Comparison of ENCODE assay signal across 8 mouse cellular contexts in genomic region chr16:56027854-56028629, GRCm38 (mm10). TPM values are rescaled to one million over a fixed set of nuclear protein-coding genes. Genes with fewer than 3 reads are reported as not detected.
DNase-seq lines count a peak whose midpoint lies in the region; ATAC-seq and TF ChIP-seq lines count a peak whose summit lies in the region.

No protein-coding gene starts in this region.

- H3K27me3 ChIP-seq in kidney, embryonic 16.5 days (ENCODE audit: insufficient read depth, low read length), result no peaks in the 10 kb centered on the region
- no peaks in the 10 kb centered on the region for H3K27me3 ChIP-seq in embryonic facial prominence, embryonic 12.5 days
- H3K27me3 ChIP-seq in intestine, embryonic 14.5 days (replicated peaks; ENCODE audit: control insufficient read depth, insufficient read depth, low read length), result no peaks in the 10 kb centered on the region
- no peaks in the 10 kb centered on the region for H3K27me3 ChIP-seq in midbrain, postnatal 0 days (ENCODE audit: insufficient read depth, low read length)

- peaks cover 23% of the 10 kb centered on the region for H3K36me3 ChIP-seq in kidney, embryonic 16.5 days (ENCODE audit: insufficient read depth, low read length)
- peaks cover 23% of the 10 kb centered on the region for H3K36me3 ChIP-seq in embryonic facial prominence, embryonic 12.5 days
- peaks cover 42% of the 10 kb centered on the region for H3K36me3 ChIP-seq in intestine, embryonic 14.5 days (ENCODE audit: control insufficient read depth, insufficient read depth, low read length)
- peaks cover 11% of the 10 kb centered on the region; the same call in 1 of the 2 replicates for H3K36me3 ChIP-seq in midbrain, postnatal 0 days (ENCODE audit: insufficient read depth, low read length)

- peak overlapping the region; percentile 91 for H3K4me3 ChIP-seq in kidney, embryonic 16.5 days (ENCODE audit: low read length)
- peak overlapping the region; percentile 88 for H3K4me3 ChIP-seq in embryonic facial prominence, embryonic 12.5 days
- peak overlapping the region; percentile 96 for H3K4me3 ChIP-seq in intestine, embryonic 14.5 days (ENCODE audit: low read depth, low read length)
- peak overlapping the region; percentile 73 for H3K4me3 ChIP-seq in midbrain, postnatal 0 days (ENCODE audit: low read depth, low read length)

- H3K4me1 ChIP-seq in kidney, embryonic 16.5 days (ENCODE audit: insufficient read depth, low read length), result peaks cover 15% of the 10 kb centered on the region
- peaks cover 22% of the 10 kb centered on the region for H3K4me1 ChIP-seq in embryonic facial prominence, embryonic 12.5 days
- H3K4me1 ChIP-seq in intestine, embryonic 14.5 days (replicated peaks; ENCODE audit: control insufficient read depth, insufficient read depth, low read length), result peaks cover 21% of the 10 kb centered on the region
- peaks cover 11% of the 10 kb centered on the region for H3K4me1 ChIP-seq in midbrain, postnatal 0 days (ENCODE audit: insufficient read depth, low read length)

- no peak for TF ChIP-seq CTCF in midbrain, postnatal 0 days (IDR thresholded peaks at IDR 0.05)

- no peaks in the 10 kb centered on the region for H3K9me3 ChIP-seq in kidney, embryonic 16.5 days (ENCODE audit: low read length)
- no peaks in the 10 kb centered on the region for H3K9me3 ChIP-seq in embryonic facial prominence, embryonic 12.5 days
- no peaks in the 10 kb centered on the region for H3K9me3 ChIP-seq in intestine, embryonic 14.5 days (ENCODE audit: control insufficient read depth, low read length)
- no peaks in the 10 kb centered on the region for H3K9me3 ChIP-seq in midbrain, postnatal 0 days (ENCODE audit: low read length)

- ATAC-seq in kidney, embryonic 16.5 days (ENCODE audit: low FRiP score, low TSS enrichment), result no peak
- ATAC-seq in embryonic facial prominence, embryonic 12.5 days (ENCODE audit: insufficient number of reproducible peaks, insufficient read depth, low FRiP score, low TSS enrichment), result no peak
- ATAC-seq in intestine, embryonic 14.5 days (replicated peaks; ENCODE audit: low FRiP score, low TSS enrichment, low read depth), result no peak
- ATAC-seq in midbrain, postnatal 0 days (ENCODE audit: low FRiP score), result no peak

- H3K9ac ChIP-seq in kidney, embryonic 16.5 days (replicated peaks; ENCODE audit: low read length), result peak overlapping the region; percentile 98
- H3K9ac ChIP-seq in embryonic facial prominence, embryonic 12.5 days, result peak overlapping the region; percentile 96
- peak overlapping the region; percentile 96 for H3K9ac ChIP-seq in intestine, embryonic 14.5 days (ENCODE audit: low read length)
- peak overlapping the region; percentile 85 for H3K9ac ChIP-seq in midbrain, postnatal 0 days (replicated peaks; ENCODE audit: low read length, poor library complexity, severe bottlenecking)

- H3K4me2 ChIP-seq in kidney, embryonic 16.5 days (replicated peaks; ENCODE audit: low read depth, low read length), result peak overlapping the region; percentile 78
- H3K4me2 ChIP-seq in embryonic facial prominence, embryonic 12.5 days (replicated peaks), result peak overlapping the region; percentile 71
- peak overlapping the region; percentile 85 for H3K4me2 ChIP-seq in intestine, embryonic 14.5 days (ENCODE audit: low read length)
- peak overlapping the region; percentile 66 for H3K4me2 ChIP-seq in midbrain, postnatal 0 days (ENCODE audit: low read depth, low read length, poor library complexity, severe bottlenecking)

- H3K27ac ChIP-seq in kidney, embryonic 16.5 days (ENCODE audit: low read length), result no peak overlapping the region
- H3K27ac ChIP-seq in embryonic facial prominence, embryonic 12.5 days, result no peak overlapping the region
- no peak overlapping the region for H3K27ac ChIP-seq in intestine, embryonic 14.5 days (ENCODE audit: low read depth)
- H3K27ac ChIP-seq in midbrain, postnatal 0 days (ENCODE audit: low read depth, low read length), result no peak overlapping the region

- WGBS in kidney, embryonic 16.5 days, result 29% methylated on average over 12 of the region's 12 CpGs
- WGBS in embryonic facial prominence, embryonic 12.5 days, result 47% methylated on average over 12 of the region's 12 CpGs
- 45% methylated on average over 12 of the region's 12 CpGs for WGBS in intestine, embryonic 14.5 days
- 49% methylated on average over 12 of the region's 12 CpGs for WGBS in midbrain, postnatal 0 days

- DNase-seq in kidney, postnatal 4 days, result no peak
- no peak for DNase-seq in intestine, embryonic 14.5 days (ENCODE audit: low spot score)
- DNase-seq in midbrain, postnatal 0 days (ENCODE audit: low spot score), result no peak
- DNase-seq in frontal cortex, postnatal 25 days (ENCODE audit: low spot score in 2 of 2), result no peak
- no peak for DNase-seq in layer of hippocampus, adult 11-12 months (ENCODE audit: low spot score)
- DNase-seq in adrenal gland, adult 2 months, result no peak

RNA-seq across cellular contexts. Expression of gene Pcnp, which starts 1.5 kb away (rescaled TPM):
- 210 and 217 TPM in 2 replicates for polyA plus RNA-seq in kidney, embryonic 16.5 days (2015; fragmentation: Nextera tagmentation; extraction: Ambion mirVana)
- polyA plus RNA-seq in embryonic facial prominence, embryonic 12.5 days (2016; fragmentation: Nextera tagmentation; extraction: Ambion mirVana), result 263 and 281 TPM in 2 replicates
- 195 and 219 TPM in 2 replicates for polyA plus RNA-seq in intestine, embryonic 14.5 days (2014; fragmentation: Nextera tagmentation; extraction: Ambion mirVana)
- 76.5 and 103 TPM in 2 replicates for total RNA-seq in midbrain, postnatal 0 days (2014; rRNA removed)
- 224 and 233 TPM in 2 replicates for polyA plus RNA-seq in midbrain, postnatal 0 days (2015; fragmentation: Nextera tagmentation; extraction: Ambion mirVana)
- total RNA-seq in adrenal gland, adult 2 months (2021), result 100 to 1,000 TPM; 100 to 110 TPM
- 2.9 and 3.2 TPM in 2 replicates for polyA plus RNA-seq in adrenal gland, adult 2 months (2012; rRNA removed)

RNA-seq across cellular contexts. Expression of gene Trmt10c, which starts 9.6 kb away (rescaled TPM):
- 27.8 and 28.6 TPM in 2 replicates for polyA plus RNA-seq in kidney, embryonic 16.5 days (2015; fragmentation: Nextera tagmentation; extraction: Ambion mirVana)
- polyA plus RNA-seq in embryonic facial prominence, embryonic 12.5 days (2016; fragmentation: Nextera tagmentation; extraction: Ambion mirVana), result 28.5 and 31.5 TPM in 2 replicates
- 28.5 and 29.6 TPM in 2 replicates for polyA plus RNA-seq in intestine, embryonic 14.5 days (2014; fragmentation: Nextera tagmentation; extraction: Ambion mirVana)
- total RNA-seq in midbrain, postnatal 0 days (2014; rRNA removed), result 10.1 and 12.6 TPM in 2 replicates
- 13.4 and 15.0 TPM in 2 replicates for polyA plus RNA-seq in midbrain, postnatal 0 days (2015; fragmentation: Nextera tagmentation; extraction: Ambion mirVana)
- 10 to 100 TPM; 19.2 to 22.3 TPM for total RNA-seq in adrenal gland, adult 2 months (2021)
- 8.7 and 8.9 TPM in 2 replicates for polyA plus RNA-seq in adrenal gland, adult 2 months (2012; rRNA removed)

RNA-seq across cellular contexts. Expression of gene Senp7, which starts 20.1 kb away (rescaled TPM):
- 24.6 and 27.2 TPM in 2 replicates for polyA plus RNA-seq in kidney, embryonic 16.5 days (2015; fragmentation: Nextera tagmentation; extraction: Ambion mirVana)
- polyA plus RNA-seq in embryonic facial prominence, embryonic 12.5 days (2016; fragmentation: Nextera tagmentation; extraction: Ambion mirVana), result 45.0 and 45.4 TPM in 2 replicates
- polyA plus RNA-seq in intestine, embryonic 14.5 days (2014; fragmentation: Nextera tagmentation; extraction: Ambion mirVana), result 28.0 and 31.0 TPM in 2 replicates
- 26.7 and 40.0 TPM in 2 replicates for total RNA-seq in midbrain, postnatal 0 days (2014; rRNA removed)
- polyA plus RNA-seq in midbrain, postnatal 0 days (2015; fragmentation: Nextera tagmentation; extraction: Ambion mirVana), result 32.0 and 34.7 TPM in 2 replicates
- total RNA-seq in adrenal gland, adult 2 months (2021), result 10 to 100 TPM; 20.5 to 20.8 TPM
- polyA plus RNA-seq in adrenal gland, adult 2 months (2012; rRNA removed), result 0.41 and 0.49 TPM in 2 replicates

RNA-seq across cellular contexts. Expression of gene Zbtb11, which starts 54.4 kb away (rescaled TPM):
- 16.5 and 18.9 TPM in 2 replicates for polyA plus RNA-seq in kidney, embryonic 16.5 days (2015; fragmentation: Nextera tagmentation; extraction: Ambion mirVana)
- polyA plus RNA-seq in embryonic facial prominence, embryonic 12.5 days (2016; fragmentation: Nextera tagmentation; extraction: Ambion mirVana), result 22.6 and 23.3 TPM in 2 replicates
- polyA plus RNA-seq in intestine, embryonic 14.5 days (2014; fragmentation: Nextera tagmentation; extraction: Ambion mirVana), result 18.9 and 20.3 TPM in 2 replicates
- total RNA-seq in midbrain, postnatal 0 days (2014; rRNA removed), result 18.5 and 27.2 TPM in 2 replicates
- 17.6 and 19.3 TPM in 2 replicates for polyA plus RNA-seq in midbrain, postnatal 0 days (2015; fragmentation: Nextera tagmentation; extraction: Ambion mirVana)
- 10 to 100 TPM; 16.7 to 25.3 TPM for total RNA-seq in adrenal gland, adult 2 months (2021)
- polyA plus RNA-seq in adrenal gland, adult 2 months (2012; rRNA removed), result 4.2 and 4.6 TPM in 2 replicates

Comparison
In these comparisons a context has a peak if more than half of its experiments do, and no peak if none do; other contexts are left out.
1. RNA of gene Pcnp, which starts 1.5 kb away (polyA plus RNA-seq): 263 to 281 TPM in embryonic facial prominence, embryonic 12.5 days, 224 to 233 TPM in midbrain, postnatal 0 days, 210 to 217 TPM in kidney, embryonic 16.5 days and 195 to 219 TPM in intestine, embryonic 14.5 days; 2.9 to 3.2 TPM in adrenal gland, adult 2 months; every median in the first group is over 10 times any median in the second.
2. RNA of gene Senp7, which starts 20.1 kb away (polyA plus RNA-seq): 45.0 to 45.4 TPM in embryonic facial prominence, embryonic 12.5 days, 32.0 to 34.7 TPM in midbrain, postnatal 0 days, 28.0 to 31.0 TPM in intestine, embryonic 14.5 days and 24.6 to 27.2 TPM in kidney, embryonic 16.5 days; 0.41 to 0.49 TPM in adrenal gland, adult 2 months; every median in the first group is over 10 times any median in the second.
3. Peak in every context shown above with its lines, with median percentiles within 50 percentile points of each other: H3K4me2 ChIP-seq, H3K4me3 ChIP-seq and H3K9ac ChIP-seq.